Mouse (Mus musculus): ENCODE data around the gene Mpped2.

GRCm38 (mm10) chr2:106649686-106650570, 43.1 kb upstream of the Mpped2 start:
- no peak for TF ChIP-seq POLR2A (IDR thresholded peaks at IDR 0.05; ENCODE audit: control insufficient read depth in 1 of 2, insufficient read depth in 1 of 2, low read depth in 1 of 2, low read length in 2 of 2, poor library complexity in 1 of 2)
- TF ChIP-seq ELF1 (IDR thresholded peaks at IDR 0.05; ENCODE audit: low read depth, low read length), result no peak
- TF ChIP-seq CHD2 (IDR thresholded peaks at IDR 0.05; ENCODE audit: low read length), result no peak
- no peak for TF ChIP-seq KAT2A (conservative IDR thresholded peaks at IDR 0.05; ENCODE audit: low read depth, low read length)
- no peak for TF ChIP-seq CTCF (IDR thresholded peaks at IDR 0.05 in 2 of 3, conservative IDR thresholded peaks at IDR 0.05 in 1 of 3; ENCODE audit: control insufficient read depth in 1 of 3, insufficient read depth in 1 of 3, low read depth in 2 of 3, low read length in 3 of 3, poor library complexity in 1 of 3, severe bottlenecking in 1 of 3)
- no peak for TF ChIP-seq E2F4 (IDR thresholded peaks at IDR 0.05; ENCODE audit: borderline replicate concordance, low read depth, low read length)
- TF ChIP-seq ZC3H11A (IDR thresholded peaks at IDR 0.05; ENCODE audit: low read depth, low read length), result no peak
- TF ChIP-seq ZKSCAN1 (IDR thresholded peaks at IDR 0.05; ENCODE audit: low read depth, low read length), result no peak
- no peak for TF ChIP-seq MAFK (IDR thresholded peaks at IDR 0.05; ENCODE audit: borderline replicate concordance, low read depth, low read length)
- no peak for TF ChIP-seq HCFC1 (IDR thresholded peaks at IDR 0.05; ENCODE audit: low read depth, low read length)
